Mouse (Mus musculus) spleen, postnatal 36 days (tissue): Measurements from ENCODE around the gene Alas2.

Experiments
- DNase-seq, 2 experiments: peaks; one replicate each; pipeline ENCODE4 v3.0.0; 2022; ENCODE audit warnings: low spot score in 2 of 2, mixed read lengths in 1 of 2

Gene Alas2

DNA sequence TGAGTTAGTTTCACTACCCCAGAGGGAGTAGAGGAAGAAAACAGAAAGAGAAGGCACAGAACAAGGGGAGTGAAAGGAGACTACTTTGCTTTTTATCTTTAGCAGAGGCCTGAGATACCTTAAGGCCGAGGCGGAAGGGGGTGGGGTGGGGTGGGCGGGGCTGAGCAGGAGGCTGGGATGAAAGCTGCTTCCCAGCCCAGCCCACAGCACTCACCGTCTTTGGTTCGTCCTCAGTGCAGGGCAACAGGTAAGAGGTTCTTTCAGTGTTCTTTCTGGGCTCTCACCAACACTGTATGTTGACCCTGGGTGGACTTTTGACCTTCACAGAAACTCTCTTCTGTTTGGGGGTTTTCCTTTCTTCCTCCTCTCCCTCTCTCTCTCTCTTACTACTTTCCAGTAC, at the start of gene Alas2:
Alas2 (plus strand) TSS at position 137 of the 400 bp plus-strand sequence.
- DNase-seq = peak in 1 of 2 experiments; percentile 1

DNA sequence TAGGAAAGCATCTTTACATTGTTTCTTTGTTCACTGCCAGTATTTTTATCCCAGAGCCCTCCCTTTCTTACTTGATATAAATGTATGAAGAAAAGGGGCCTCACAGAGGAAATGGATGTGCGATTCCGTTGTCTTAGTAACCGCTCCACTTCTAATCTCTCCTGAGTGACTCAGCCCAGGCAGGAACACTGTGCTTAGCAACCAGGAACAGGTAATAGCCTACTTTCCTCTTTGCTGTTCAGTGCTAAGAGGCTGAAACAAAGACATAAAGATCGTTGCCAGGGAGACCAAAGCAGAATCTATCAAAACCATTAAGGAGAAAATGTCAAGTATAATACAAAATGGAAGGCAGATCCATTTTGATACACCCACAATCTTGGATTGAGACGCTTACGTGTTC, 38.5 kb upstream of the Alas2 start:
- no peak for DNase-seq

DNA sequence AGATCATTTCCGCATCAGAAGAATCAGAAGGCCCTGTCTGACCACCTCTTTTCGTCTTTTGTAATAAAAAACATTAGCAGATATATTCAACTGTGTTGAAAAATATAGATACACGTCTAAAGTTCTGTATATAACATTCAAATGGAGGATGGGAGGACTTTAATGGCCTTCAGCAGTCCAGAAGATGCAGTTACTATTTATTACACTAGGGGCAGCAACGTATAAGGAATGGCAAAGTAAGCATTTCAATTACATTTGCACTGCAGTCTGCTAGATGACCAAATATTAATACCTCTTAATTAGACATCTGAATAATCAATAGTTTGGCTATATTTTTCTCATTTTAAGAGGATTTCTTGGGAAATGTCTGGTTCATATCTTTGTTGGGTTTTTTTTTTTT, 36.5 kb upstream of the Alas2 start:
- DNase-seq = peak; percentile 19 to 50

DNA sequence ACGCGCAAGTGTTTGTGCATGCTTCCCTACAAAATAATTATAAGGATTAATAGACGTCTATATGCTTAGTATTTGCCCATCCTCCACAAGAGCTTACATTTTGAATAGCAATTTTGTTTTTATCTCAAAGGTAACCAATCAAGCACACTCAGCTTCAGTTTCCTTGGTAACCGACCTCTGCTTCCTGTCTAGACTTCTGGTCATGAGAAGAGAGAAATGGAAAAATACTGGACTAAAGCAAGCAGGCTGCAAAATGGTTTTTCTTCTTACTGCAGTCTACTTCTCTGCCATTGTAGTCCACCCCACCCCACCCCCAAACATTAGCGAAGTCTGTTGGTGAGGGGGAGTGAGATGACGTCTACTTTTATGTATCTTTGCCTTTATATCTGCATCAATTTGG, 35.9 kb upstream of the Alas2 start:
- no peak for DNase-seq

DNA sequence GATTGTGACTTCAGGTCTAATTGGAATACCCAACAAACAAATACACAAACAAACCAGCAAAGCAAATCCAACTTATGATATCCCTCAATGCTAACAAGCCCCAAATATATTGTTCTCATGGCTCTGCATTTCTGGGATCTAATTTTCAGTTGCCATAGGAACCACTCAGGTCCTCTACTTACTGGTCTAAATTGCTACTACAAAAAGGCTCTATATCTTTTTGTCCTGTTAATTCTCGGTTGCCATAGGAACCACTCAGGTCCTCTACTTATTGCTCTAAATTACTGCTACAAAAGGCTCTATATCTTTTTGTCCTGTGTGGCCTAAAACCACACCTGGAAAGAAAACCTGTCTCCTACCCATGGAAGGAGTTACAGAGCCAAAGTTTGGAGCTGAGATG, 33.0 kb upstream of the Alas2 start:
- DNase-seq = no peak

DNA sequence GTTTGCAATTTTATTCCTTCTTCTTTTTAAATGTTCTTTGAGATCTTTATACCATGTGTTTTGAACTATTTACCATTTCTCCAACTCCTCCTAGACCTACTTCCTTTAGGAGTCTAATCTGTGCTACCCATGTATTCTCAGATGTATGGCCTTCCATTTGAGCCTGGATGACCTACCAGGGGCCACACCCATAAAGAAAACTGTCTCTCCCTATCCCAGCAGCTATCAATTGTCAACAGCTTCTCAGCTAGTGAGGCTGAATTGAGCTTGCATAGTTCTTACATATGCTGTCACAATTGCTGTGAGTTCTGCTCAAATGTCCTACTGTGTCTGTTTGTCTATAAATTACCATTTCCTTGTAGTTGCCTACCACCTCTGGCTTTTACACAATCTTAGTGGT, 31.2 kb upstream of the Alas2 start:
- DNase-seq = peak in 1 of 2 experiments; percentile 25

DNA sequence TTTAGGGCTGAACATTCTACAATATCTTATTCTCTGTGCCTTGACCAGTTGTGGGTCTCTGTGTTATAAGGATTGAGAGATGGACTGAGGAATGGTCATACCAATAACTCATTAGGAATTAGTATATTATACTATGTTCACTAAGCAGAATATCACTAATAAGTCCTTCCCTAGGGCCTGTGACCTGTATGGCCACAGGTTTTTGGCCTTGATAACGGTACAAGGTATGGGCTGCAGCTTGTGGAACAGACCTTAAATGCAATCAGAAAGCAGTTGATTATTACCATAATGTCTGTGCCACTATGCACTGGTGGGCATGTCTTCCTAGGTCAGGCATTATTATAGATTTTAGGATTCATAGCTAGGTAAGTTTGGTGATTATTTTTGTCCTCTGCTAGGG, 30.7 kb upstream of the Alas2 start:
- peak in 1 of 2 experiments; percentile 0 for DNase-seq

DNA sequence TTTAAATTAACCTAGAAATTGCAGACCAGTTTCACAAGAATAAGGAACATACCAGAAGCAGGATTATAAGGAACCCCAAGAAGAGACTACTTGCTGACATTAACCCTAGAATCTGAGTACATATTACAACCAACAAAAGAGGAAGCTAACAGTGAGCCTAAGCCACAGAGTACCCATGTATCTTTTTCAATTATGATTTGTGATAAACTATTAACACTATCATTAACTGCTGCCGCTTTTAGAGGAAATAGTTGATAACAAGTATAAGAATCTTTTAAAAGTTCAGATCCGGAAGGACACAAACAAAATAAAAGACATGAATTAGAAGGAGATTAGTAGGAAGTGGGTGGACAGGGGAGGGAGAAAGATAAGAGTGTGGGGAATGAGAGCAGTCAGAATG, 7.1 kb upstream of the Alas2 start:
- DNase-seq = no peak

DNA sequence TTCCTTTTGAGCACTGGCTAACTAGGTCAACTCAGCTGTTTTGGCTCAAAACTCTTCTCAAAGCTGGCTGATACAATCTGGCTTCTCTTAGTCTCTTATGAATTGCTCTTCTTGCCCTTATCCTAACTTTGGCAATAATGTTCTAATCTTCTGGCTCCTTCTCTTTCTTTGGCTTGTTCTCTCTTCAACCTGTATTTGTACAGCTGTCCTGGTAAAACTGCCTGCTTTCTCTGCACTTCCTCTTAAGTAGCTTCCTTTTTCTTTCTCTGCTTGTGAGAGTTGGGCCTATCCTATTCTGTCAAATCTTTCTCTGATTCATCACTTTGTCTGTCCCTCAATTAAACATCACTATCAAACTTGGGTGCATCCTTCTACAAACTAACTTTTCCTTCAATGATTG, 5.5 kb upstream of the Alas2 start:
- no peak for DNase-seq

DNA sequence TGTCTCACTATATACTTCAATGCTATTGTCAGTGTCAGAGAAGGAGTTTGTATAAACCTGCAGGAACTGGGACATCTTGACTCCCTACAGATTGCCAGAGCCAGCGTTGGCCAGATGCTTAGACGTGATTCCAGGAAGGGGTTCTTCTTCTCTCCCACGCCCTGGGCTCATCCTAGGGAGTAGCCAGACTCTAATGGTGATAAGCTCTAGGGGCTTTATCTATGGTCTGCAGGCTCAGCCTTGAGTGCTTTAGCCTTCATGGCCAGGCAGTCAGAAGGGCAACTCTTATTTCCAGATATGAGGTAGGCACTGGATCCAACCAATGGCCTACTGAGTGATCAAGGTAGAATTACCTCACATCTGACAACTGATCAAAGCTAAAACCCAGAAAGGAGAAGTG, 2.5 kb downstream of the Alas2 start:
- DNase-seq = peak; percentile 55 to 75

DNA sequence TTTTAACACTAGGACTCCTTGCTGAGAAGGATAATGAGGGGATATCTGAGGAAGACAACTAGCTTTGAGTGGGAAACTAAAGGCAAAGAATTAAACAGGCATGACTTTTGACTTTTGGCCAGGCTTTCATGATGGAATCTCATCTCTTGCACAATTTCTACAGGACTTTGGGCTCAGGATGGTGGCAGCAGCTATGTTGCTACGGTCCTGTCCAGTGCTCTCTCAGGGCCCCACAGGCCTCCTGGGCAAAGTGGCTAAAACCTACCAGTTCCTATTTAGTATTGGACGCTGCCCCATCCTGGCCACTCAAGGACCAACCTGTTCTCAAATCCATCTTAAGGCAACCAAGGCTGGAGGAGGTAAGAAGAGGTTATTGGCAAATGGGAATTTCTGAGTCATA, 4.8 kb downstream of the Alas2 start:
- DNase-seq = no peak

DNA sequence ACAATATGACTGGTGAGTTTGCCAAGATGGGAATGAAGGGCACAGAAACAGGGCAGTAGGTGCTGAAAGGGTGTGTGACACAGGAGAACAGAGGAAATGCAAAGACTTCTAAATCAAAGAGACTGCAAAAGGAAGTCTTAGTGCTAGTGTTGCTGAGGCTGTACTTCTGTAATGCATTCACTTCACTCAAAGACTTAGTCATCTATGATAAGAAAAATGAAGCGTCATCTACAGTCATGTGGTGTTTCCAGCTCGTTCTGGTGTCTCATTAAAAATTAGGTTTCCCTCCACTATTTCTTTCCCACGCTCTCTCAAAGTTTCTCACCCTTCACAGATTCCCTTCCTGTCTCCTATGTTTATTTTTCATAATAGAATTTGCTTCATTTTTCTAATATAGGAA, 6.9 kb downstream of the Alas2 start:
- DNase-seq = no peak

DNA sequence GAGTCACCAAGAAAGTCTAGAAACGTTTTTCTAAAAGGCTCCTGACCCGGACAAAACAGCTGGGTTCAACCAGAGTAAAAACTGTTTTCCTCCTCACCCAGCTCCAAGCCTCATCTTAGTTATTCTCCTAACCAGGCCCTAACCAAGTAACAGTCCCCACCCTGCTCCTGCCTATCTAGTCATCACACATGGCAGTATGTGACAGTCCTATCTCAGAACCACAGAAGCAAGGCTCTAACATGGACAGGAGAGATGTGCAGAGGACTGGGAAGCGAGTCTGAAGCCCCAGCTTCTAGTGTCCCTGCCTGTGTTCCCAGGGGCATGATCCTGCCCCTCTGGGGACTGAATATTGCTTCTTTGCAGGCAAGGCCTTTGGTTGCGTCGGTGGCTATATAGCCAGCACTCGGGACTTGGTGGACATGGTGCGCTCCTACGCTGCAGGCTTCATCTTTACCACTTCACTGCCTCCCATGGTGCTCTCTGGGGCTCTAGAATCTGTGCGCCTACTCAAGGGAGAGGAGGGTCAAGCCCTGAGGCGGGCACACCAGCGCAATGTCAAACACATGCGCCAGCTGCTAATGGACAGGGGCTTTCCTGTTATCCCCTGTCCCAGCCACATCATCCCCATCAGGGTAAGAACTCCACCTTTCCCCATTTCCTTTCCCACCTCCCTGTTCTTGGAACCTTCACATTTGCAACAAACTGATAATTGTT, 17.6 kb downstream of the Alas2 start:
- DNase-seq = peak; percentile 16 to 57

DNA sequence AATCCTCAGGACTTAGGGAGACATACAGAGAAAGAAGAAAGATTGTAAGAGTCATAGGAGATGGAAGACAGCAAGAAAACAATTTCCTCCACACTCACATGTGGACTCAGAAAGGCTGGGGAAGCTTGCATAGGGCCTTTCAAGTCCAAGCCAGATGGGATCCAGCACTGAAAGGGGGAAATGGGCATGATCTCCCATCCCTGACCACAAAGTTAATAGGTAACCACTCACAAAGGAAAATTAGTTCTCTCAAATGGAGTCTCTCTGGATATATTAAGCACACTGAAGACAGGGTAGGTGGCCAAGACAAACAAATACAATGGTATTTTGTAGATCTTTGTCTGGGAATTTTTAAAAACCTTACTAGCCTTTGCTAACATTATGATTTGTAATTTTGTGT, 34.7 kb downstream of the Alas2 start:
- no peak for DNase-seq

DNA sequence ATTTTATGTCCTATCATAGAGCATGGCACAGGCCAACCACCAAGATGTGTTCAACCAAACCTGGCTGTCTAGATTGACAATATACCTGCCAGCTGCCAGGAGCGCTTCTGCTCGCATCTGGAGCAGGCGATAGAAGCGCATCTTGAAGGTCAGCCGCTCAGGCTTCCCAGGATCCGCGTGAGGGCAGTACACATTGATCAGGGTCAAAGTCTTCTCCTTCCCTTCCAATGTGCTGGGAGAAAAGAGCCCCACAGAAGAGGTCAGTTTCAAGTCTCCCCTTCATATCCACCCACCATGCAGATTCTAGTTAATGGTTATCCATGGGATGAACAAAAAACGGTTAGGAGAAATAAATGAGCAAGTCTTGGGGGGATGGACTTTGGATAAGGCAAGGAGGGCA, 37.9 kb downstream of the Alas2 start:
- DNase-seq = no peak

DNA sequence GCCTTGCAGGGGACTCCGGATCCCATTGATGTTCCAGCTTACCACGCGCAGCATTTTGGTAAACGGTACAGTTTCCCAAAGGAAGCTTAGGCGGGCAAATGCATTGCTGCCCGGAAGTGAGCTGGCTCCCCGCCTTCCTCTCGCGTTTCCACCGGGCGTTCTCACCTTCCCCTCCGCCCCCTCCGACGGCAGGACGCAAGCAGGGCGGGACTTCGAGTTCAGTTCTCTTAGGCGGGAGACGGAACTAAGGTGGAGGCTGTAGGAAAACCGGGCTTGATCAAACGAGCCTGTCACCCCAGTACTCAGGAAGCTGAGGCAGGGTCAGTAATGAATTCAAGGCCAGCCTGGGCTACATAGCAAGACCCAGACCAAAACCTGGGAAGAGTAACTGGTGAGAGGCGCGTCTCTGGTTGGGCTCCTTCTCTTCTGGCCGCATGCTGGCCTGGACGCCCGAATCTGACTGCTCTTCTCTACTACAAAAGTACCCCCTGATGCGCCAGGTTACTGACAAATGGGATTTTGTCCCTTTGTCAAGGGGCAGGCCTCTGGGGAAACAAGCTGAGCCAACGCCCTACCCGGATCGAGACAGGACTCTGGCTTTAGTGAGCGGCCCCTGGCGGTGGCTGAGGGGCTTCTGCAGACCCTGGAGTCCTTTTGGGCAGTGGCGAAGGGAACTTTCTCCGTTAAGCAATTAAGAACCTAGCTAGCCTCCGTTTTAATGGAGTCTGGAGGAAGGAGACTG, 41.0 kb downstream of the Alas2 start, which contains the start of gene Pfkfb1:
Pfkfb1 (plus strand) TSS at position 207 of the 742 bp plus-strand sequence.
- peak; percentile 78 to 79 for DNase-seq

DNA sequence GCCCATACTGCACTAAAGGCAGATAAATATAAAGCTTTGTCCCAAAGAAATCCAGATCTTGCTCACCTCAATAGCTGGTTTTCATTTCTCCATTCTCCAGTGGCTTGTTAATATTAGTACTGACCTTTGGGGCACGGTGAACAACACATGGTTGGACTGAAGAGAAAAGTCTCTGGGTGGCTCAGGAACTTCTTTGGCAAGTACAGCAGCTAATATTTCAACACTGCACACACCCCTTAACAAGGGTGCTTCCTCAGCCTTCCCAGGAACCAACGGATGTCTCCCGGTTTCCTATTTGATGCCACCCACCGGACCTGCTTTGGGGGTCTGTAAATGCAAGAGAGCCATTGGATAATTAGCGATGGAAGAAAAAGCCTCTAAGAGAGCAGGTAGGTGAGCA, 42.5 kb downstream of the Alas2 start, which contains the start of gene Apex2:
Apex2 (minus strand) TSS at position 173 of the 400 bp plus-strand sequence.
- DNase-seq = no peak

DNA sequence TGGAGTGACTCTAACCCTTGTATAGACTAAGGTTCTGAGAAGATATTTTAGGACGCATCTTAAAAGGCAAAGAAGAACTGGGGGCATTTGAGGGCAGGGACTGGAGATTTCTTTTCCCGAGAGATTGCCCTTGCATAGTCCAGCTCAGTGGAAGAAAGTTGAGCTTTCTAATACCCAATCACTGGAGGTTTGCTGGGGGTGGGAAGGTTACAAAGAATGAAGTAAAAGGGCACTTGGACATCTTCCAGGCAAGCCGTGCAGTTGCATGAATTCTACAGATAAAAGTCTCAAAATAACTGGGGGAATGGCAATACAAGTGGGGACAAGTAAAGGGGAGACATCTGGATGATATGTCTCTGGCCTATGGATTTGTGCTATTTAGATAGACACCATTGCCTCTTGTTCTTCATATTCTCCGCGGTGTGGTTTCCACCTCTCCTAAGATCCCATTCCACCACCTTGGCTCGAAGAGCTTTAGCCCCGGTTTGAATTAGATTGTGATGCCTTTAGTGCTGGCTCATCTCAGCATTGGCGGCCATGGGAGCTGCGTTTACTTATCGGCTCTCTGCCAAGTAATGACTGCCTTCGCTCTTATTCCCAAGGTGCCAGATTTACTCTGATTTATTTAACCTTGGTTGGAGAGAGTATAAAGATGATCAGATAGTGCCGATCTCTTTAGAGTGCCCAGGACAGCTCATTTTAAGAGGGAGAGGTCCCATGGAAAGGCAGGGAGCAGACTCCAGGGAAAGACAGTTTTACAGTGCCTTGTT, 46.3 kb downstream of the Alas2 start:
- DNase-seq = no peak

DNA sequence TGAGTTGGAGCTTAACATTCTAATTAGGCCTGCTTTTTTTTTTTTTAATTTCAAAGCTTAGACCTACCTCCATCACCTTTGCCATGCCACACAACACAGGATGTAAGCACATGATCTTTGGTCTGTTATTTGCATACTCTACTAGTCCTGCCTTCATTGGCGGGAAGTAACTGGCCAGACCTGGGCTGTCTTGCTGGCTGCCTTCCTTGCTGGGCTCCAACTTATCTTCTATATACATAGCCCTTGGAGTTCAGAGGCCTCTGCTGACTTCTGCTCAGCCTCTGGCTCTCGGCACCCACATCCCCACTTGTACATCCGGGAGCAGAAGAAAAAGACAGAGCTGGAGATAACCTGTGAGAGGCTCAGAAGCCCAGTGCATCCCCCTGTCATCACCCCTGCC, 47.0 kb downstream of the Alas2 start:
- DNase-seq = no peak

DNA sequence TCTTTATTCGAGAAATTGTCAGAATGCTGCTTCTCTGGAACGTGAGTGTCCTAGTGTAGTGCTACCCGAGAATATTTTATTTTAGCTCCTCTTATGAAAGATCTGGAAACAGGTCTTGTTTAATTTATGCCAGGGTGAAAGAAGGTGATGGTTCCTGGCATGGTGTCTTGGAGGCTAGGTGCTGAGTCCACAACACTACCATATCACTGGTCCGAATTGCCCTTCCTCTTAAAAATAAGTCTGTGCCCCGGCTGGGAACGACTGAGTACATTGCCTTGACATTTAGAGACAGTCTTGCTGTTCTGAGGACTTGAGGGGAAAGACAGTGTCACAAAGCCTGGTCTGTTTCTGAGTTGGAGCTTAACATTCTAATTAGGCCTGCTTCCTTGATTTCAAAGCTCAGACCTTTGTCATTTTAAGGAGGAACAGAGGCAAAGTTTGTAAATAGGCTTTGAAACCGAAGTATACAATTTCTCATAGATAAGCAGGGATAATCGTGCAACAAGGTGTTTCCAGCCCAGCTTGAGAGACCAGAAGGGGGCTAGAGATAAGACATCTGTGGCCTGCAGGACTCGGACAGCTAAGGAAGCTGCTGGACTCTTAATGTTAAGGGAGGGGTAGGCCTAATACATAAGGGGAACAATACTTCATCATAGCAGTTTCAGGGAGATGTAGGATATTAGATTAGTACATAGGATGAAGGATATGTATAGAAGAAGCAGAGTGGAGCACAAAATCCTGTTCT, 48.0 kb downstream of the Alas2 start:
- DNase-seq = no peak

DNA sequence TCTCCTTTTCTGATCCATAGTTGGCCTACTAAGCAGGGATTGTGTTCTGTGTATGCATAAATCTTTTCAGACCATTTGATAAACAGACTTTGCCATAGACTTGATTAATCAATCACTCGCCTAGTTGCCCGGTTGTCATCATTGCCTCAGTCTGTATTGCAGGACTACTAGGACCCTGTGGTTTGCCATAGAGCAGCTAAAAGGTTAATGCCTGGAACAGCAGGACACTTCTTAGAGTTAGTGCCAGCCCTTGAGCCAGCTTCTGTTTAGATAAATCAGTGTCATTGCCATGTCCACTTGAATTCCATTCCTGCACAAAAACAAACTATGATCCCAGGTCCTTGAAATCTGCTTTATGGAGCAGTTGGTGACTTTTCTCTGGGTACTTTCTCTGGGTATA, 51.7 kb downstream of the Alas2 start:
- no peak for DNase-seq
